In the genomic region with DNA sequence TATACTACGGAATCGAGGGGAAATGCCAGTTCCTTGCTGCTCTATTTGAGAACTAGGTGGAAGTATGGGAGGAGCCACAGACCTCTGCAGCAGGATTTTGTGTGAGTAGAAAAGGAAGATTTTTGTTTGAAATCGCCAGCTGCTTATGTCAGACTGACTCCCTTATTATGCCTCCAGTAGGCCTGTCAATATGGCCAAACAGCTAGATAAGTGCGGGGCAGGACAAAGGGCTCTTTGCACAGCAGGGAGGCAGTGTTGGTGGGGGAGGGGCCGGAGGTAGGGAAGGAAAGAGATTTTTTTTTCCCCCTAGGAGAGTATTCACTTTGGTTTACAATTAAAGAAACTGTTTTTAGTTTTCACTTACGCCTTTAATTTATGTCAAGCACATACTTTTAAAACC, we compare ENCODE assay signal across 8 mouse cellular contexts. TPM values are rescaled to one million over a fixed set of nuclear protein-coding genes. Genes with fewer than 3 reads are reported as not detected.
DNase-seq lines count a peak whose midpoint lies in the region; ATAC-seq and TF ChIP-seq lines count a peak whose summit lies in the region.

No protein-coding gene starts in this region.

- no peaks in the 10 kb centered on the region for H3K9me3 ChIP-seq in embryonic facial prominence, embryonic 10.5 days
- H3K9me3 ChIP-seq in hindbrain, embryonic 11.5 days (ENCODE audit: control insufficient read depth, low read length): no peaks in the 10 kb centered on the region
- H3K9me3 ChIP-seq in liver, embryonic 13.5 days (replicated peaks): no peaks in the 10 kb centered on the region
- H3K9me3 ChIP-seq in stomach, embryonic 15.5 days: no peaks in the 10 kb centered on the region

- H3K27me3 ChIP-seq in embryonic facial prominence, embryonic 10.5 days (replicated peaks; ENCODE audit: low read depth, poor library complexity, severe bottlenecking): no peaks in the 10 kb centered on the region
- H3K27me3 ChIP-seq in hindbrain, embryonic 11.5 days (ENCODE audit: control insufficient read depth, insufficient read depth, low read length): no peaks in the 10 kb centered on the region
- no peaks in the 10 kb centered on the region for H3K27me3 ChIP-seq in liver, embryonic 13.5 days
- no peaks in the 10 kb centered on the region for H3K27me3 ChIP-seq in stomach, embryonic 15.5 days (replicated peaks)

- peak overlapping the region; percentile 21; the same call in 1 of the 2 replicates for H3K27ac ChIP-seq in left cerebral cortex, adult 2 months
- H3K27ac ChIP-seq in embryonic facial prominence, embryonic 10.5 days (replicated peaks): peak overlapping the region; percentile 65
- peak overlapping the region; percentile 65 for H3K27ac ChIP-seq in hindbrain, embryonic 11.5 days (ENCODE audit: low read depth, low read length)
- no peak overlapping the region for H3K27ac ChIP-seq in liver, embryonic 13.5 days
- peak overlapping the region; percentile 1; the same call in 1 of the 2 replicates for H3K27ac ChIP-seq in stomach, embryonic 15.5 days

- intact Hi-C loops in left cerebral cortex, adult 2 months (cut with DNase I): no loop called here

- H3K4me1 ChIP-seq in embryonic facial prominence, embryonic 10.5 days: peaks cover 42% of the 10 kb centered on the region
- no peaks in the 10 kb centered on the region for H3K4me1 ChIP-seq in hindbrain, embryonic 11.5 days (replicated peaks; ENCODE audit: control insufficient read depth, insufficient read depth, low read length)
- H3K4me1 ChIP-seq in liver, embryonic 13.5 days (replicated peaks): peaks cover 45% of the 10 kb centered on the region
- peaks cover 8% of the 10 kb centered on the region; the same call in 1 of the 2 replicates for H3K4me1 ChIP-seq in stomach, embryonic 15.5 days

- WGBS in embryonic facial prominence, embryonic 10.5 days: 18% methylated on average over 6 of the region's 6 CpGs
- 15% methylated on average over 6 of the region's 6 CpGs for WGBS in hindbrain, embryonic 11.5 days
- WGBS in liver, embryonic 13.5 days (ENCODE audit: insufficient replicate concordance): 23% methylated on average over 6 of the region's 6 CpGs
- 14% methylated on average over 6 of the region's 6 CpGs for WGBS in stomach, embryonic 15.5 days

- TF ChIP-seq CTCF in left cerebral cortex, adult 2 months (IDR thresholded peaks at IDR 0.05): no peak

- DNase-seq in left cerebral cortex, adult 2 months (ENCODE audit: extremely low spot score in 1 of 2, low spot score in 2 of 2): peak in 1 of 2 experiments; percentile 18
- DNase-seq in left cerebral cortex, adult 11 months (ENCODE audit: low spot score): no peak
- peak; percentile 48 for DNase-seq in embryonic facial prominence, embryonic 10.5 days (ENCODE audit: low spot score)
- peak; percentile 77 for DNase-seq in hindbrain, embryonic 11.5 days (ENCODE audit: low spot score)
- no peak for DNase-seq in liver, embryonic 13.5 days
- DNase-seq in thymus, postnatal 25 days: no peak
- no peak for DNase-seq in frontal cortex, postnatal 14 days (ENCODE audit: low spot score in 2 of 2)

- ATAC-seq in hindbrain, embryonic 11.5 days (ENCODE audit: low FRiP score): peak; percentile 48; the same call in 1 of the 2 replicates
- ATAC-seq in liver, embryonic 13.5 days (ENCODE audit: low read depth): no peak
- ATAC-seq in stomach, embryonic 15.5 days (ENCODE audit: insufficient read depth, low FRiP score, low read depth): no peak

- H3K4me3 ChIP-seq in left cerebral cortex, adult 2 months: no peak overlapping the region
- peak overlapping the region; percentile 44 for H3K4me3 ChIP-seq in embryonic facial prominence, embryonic 10.5 days
- H3K4me3 ChIP-seq in hindbrain, embryonic 11.5 days (ENCODE audit: low read depth, low read length): no peak overlapping the region
- 0 out of 2 replicates have a peak overlapping the region, but pooled peaks have one; percentile 1 for H3K4me3 ChIP-seq in liver, embryonic 13.5 days (replicated peaks)
- no peak overlapping the region; the same call in 1 of the 2 replicates for H3K4me3 ChIP-seq in stomach, embryonic 15.5 days (replicated peaks)

- no peaks in the 10 kb centered on the region for H3K36me3 ChIP-seq in embryonic facial prominence, embryonic 10.5 days (replicated peaks)
- H3K36me3 ChIP-seq in hindbrain, embryonic 11.5 days (ENCODE audit: control insufficient read depth, insufficient read depth, low read length): no peaks in the 10 kb centered on the region
- peaks cover 5% of the 10 kb centered on the region; the same call in 1 of the 2 replicates for H3K36me3 ChIP-seq in liver, embryonic 13.5 days
- no peaks in the 10 kb centered on the region; the same call in 1 of the 2 replicates for H3K36me3 ChIP-seq in stomach, embryonic 15.5 days

- peak overlapping the region; percentile 16 for H3K4me2 ChIP-seq in hindbrain, embryonic 11.5 days (replicated peaks; ENCODE audit: low read depth, low read length)
- H3K4me2 ChIP-seq in liver, embryonic 13.5 days: peak overlapping the region; percentile 38
- H3K4me2 ChIP-seq in stomach, embryonic 15.5 days: peak overlapping the region; percentile 23

- H3K9ac ChIP-seq in hindbrain, embryonic 11.5 days (ENCODE audit: low read depth, low read length): peak overlapping the region; percentile 16; the same call in 1 of the 2 replicates
- H3K9ac ChIP-seq in liver, embryonic 13.5 days: peak overlapping the region; percentile 45
- no peak overlapping the region for H3K9ac ChIP-seq in stomach, embryonic 15.5 days

RNA-seq across cellular contexts. Expression of gene Setd5, which starts 5.1 kb away (rescaled TPM):
- 100 to 1,000 TPM; 116 to 119 TPM for total RNA-seq in left cerebral cortex, adult 2 months (2021)
- polyA plus RNA-seq in embryonic facial prominence, embryonic 10.5 days (2016; fragmentation: Nextera tagmentation; extraction: Ambion mirVana): 85.8 and 90.1 TPM in 2 replicates
- polyA plus RNA-seq in hindbrain, embryonic 11.5 days (2014; fragmentation: Nextera tagmentation; extraction: Ambion mirVana): 74.7 and 91.1 TPM in 2 replicates
- polyA plus RNA-seq in liver, embryonic 13.5 days (2015; fragmentation: Nextera tagmentation; extraction: Ambion mirVana): 19.8 and 21.3 TPM in 2 replicates
- 70.3 and 72.2 TPM in 2 replicates for polyA plus RNA-seq in stomach, embryonic 15.5 days (2015; fragmentation: Nextera tagmentation; extraction: Ambion mirVana)

RNA-seq across cellular contexts. Expression of gene Thumpd3, which starts 36.2 kb away (rescaled TPM):
- 10 to 100 TPM; 28.2 to 28.9 TPM for total RNA-seq in left cerebral cortex, adult 2 months (2021)
- 65.8 and 66.2 TPM in 2 replicates for polyA plus RNA-seq in embryonic facial prominence, embryonic 10.5 days (2016; fragmentation: Nextera tagmentation; extraction: Ambion mirVana)
- 57.4 and 58.0 TPM in 2 replicates for polyA plus RNA-seq in hindbrain, embryonic 11.5 days (2014; fragmentation: Nextera tagmentation; extraction: Ambion mirVana)
- 43.8 and 49.0 TPM in 2 replicates for polyA plus RNA-seq in liver, embryonic 13.5 days (2015; fragmentation: Nextera tagmentation; extraction: Ambion mirVana)
- polyA plus RNA-seq in stomach, embryonic 15.5 days (2015; fragmentation: Nextera tagmentation; extraction: Ambion mirVana): 52.1 and 52.3 TPM in 2 replicates

Comparison
In these comparisons a context has a peak if more than half of its experiments do, and no peak if none do; other contexts are left out.
1. DNase-seq: peak in embryonic facial prominence, embryonic 10.5 days (single experiment) and hindbrain, embryonic 11.5 days (single experiment); none in left cerebral cortex, adult 11 months (single experiment), liver, embryonic 13.5 days (single experiment), thymus, postnatal 25 days (single experiment) and frontal cortex, postnatal 14 days (0 of 2).
2. H3K4me3 ChIP-seq: peak in embryonic facial prominence, embryonic 10.5 days (single experiment) and liver, embryonic 13.5 days (single experiment); none in left cerebral cortex, adult 2 months (single experiment), hindbrain, embryonic 11.5 days (single experiment) and stomach, embryonic 15.5 days (single experiment).
3. Peak in every context shown above with its lines, with median percentiles within 50 percentile points of each other: H3K4me2 ChIP-seq.